Mouse (Mus musculus): Measurements from ENCODE around the gene Sema4c.

DNA sequence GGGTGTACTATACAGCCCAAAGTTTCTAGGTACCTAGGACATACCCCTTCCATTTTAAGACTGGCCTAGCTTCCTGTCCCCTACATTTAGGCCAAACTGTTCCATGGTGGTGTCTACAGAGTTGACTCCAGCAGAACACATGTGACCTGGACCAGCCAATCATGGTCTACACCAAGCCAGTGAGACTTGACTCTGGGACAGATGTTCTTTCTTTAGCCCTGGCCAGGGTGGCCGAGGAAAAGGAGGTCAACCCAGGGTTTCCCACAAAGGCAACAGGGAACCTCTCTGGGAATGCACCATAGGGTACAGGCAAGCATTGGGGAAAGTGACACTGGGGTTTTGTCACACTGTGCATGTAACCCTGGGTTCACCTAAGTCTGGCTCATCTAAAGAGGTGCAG lies 14.6 kb upstream of the Sema4c start:
- TF ChIP-seq ZNF384 (IDR thresholded peaks at IDR 0.05; ENCODE audit: low read depth, low read length) (no peak), CHD2 (IDR thresholded peaks at IDR 0.05; ENCODE audit: low read depth, low read length) (no peak), HCFC1 (IDR thresholded peaks at IDR 0.05; ENCODE audit: borderline replicate concordance, insufficient read depth, low read length) (no peak), MAFK (IDR thresholded peaks at IDR 0.05; ENCODE audit: insufficient read depth, low read depth, low read length) (no peak)
